Mouse (Mus musculus): ENCODE measurements at regions not wholly inside any gene's neighbourhood (a gene's known extent, or its start where the extent isn't known, plus 50 kb on each side); places are given as distances from the start of the nearest gene placed in this dataset.
A peak's percentile ranks its signal among the peaks of the same experiment; 100 is the strongest.

DNA sequence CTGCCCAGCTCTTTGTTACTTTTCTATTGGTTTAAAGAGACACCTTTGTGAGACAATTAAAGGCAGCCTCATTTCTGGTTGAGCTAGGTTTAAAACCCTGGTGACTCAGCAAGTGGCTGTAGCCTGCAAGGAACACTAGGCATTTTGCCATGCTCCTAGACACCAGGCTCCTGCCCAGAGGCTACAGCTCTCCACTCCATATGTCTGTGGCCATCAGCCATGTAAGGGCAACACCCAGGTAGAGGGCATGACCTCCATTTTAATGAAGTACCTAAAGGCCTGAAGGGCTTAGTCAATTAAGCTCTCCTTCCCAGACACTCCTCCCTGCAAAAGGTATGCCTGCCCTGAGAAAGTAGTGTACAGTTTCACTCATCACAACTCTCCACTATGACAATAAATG is 130.9 kb downstream of the Bod1 start:
- Histone ChIP-seq H3K4me2 (ENCODE audit: low read depth) (no peak overlapping the region), H3K27me3 (ENCODE audit: control insufficient read depth, insufficient read depth, insufficient read length) (no peaks in the 10 kb centered on the region), H3K36me3 (ENCODE audit: control insufficient read depth, insufficient read depth) (no peaks in the 10 kb centered on the region), H3ac (ENCODE audit: control insufficient read depth, insufficient read length) (no peak overlapping the region), H3K79me2 (ENCODE audit: control insufficient read depth, insufficient read depth) (no peaks in the 10 kb centered on the region), H3K4me3 (no peak overlapping the region)
- TF ChIP-seq SRF (IDR thresholded peaks at IDR 0.05; ENCODE audit: control insufficient read depth, insufficient read length, low read depth) (no peak), POLR2A (IDR thresholded peaks at IDR 0.05; ENCODE audit: insufficient read length, low read depth) (no peak), USF1 (IDR thresholded peaks at IDR 0.05; ENCODE audit: low read depth) (no peak), MYOD1 (IDR thresholded peaks at IDR 0.05; ENCODE audit: control insufficient read depth in 1 of 3, insufficient read length in 2 of 3, low read depth in 2 of 3) (no peak), E2F4 (IDR thresholded peaks at IDR 0.05; ENCODE audit: insufficient read depth) (no peak), POLR2AphosphoS2 (IDR thresholded peaks at IDR 0.05; ENCODE audit: insufficient read length, low read depth) (no peak), MAX (IDR thresholded peaks at IDR 0.05; ENCODE audit: low read depth) (no peak), REST (IDR thresholded peaks at IDR 0.05; ENCODE audit: insufficient read depth, insufficient read length) (no peak), TCF3 (IDR thresholded peaks at IDR 0.05; ENCODE audit: insufficient read length, low read depth) (no peak), MYOG (IDR thresholded peaks at IDR 0.05; ENCODE audit: control insufficient read depth in 1 of 3, insufficient read depth in 1 of 3, insufficient read length in 2 of 3, low read depth in 2 of 3) (no peak), TCF12 (IDR thresholded peaks at IDR 0.05; ENCODE audit: insufficient read depth, poor library complexity, severe bottlenecking) (no peak)

DNA sequence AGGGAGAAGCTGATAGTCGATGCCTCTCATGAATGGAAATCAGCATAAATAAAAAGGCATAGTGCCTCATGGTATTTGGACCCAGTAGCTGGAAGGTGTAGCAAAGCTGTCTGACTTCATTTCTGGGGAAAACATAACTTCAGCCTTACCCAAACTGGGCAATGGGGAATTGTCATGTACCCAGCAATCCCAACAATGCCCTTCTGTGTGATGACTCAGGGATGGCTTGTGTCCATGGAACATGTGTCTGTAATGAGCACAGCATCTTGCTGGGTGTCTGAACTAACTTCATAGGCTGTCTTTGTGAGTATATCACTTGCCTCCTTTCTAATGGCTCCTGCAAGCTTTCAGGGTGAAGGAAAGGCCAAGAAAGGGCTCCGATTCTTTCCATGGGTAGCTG is 140.3 kb downstream of the Bod1 start:
- Histone ChIP-seq H3K4me3 (no peak overlapping the region), H3K36me3 (ENCODE audit: control insufficient read depth, insufficient read depth) (no peaks in the 10 kb centered on the region), H3ac (ENCODE audit: control insufficient read depth, insufficient read length) (no peak overlapping the region), H3K27me3 (ENCODE audit: control insufficient read depth, insufficient read depth, insufficient read length) (no peaks in the 10 kb centered on the region), H3K79me2 (ENCODE audit: control insufficient read depth, insufficient read depth) (no peaks in the 10 kb centered on the region), H3K4me2 (ENCODE audit: low read depth) (no peak overlapping the region)
- peak in 1 of 3 experiments; percentile 30 for TF ChIP-seq MYOD1 (IDR thresholded peaks at IDR 0.05; ENCODE audit: control insufficient read depth in 1 of 3, insufficient read length in 2 of 3, low read depth in 2 of 3)
- TF ChIP-seq MYOG (IDR thresholded peaks at IDR 0.05; ENCODE audit: control insufficient read depth in 1 of 3, insufficient read depth in 1 of 3, insufficient read length in 2 of 3, low read depth in 2 of 3) = peak in 1 of 3 experiments; percentile 48
- TF ChIP-seq MAX (IDR thresholded peaks at IDR 0.05; ENCODE audit: low read depth) = no peak
- TF ChIP-seq TCF3 (IDR thresholded peaks at IDR 0.05; ENCODE audit: insufficient read length, low read depth) = peak; percentile 16

DNA sequence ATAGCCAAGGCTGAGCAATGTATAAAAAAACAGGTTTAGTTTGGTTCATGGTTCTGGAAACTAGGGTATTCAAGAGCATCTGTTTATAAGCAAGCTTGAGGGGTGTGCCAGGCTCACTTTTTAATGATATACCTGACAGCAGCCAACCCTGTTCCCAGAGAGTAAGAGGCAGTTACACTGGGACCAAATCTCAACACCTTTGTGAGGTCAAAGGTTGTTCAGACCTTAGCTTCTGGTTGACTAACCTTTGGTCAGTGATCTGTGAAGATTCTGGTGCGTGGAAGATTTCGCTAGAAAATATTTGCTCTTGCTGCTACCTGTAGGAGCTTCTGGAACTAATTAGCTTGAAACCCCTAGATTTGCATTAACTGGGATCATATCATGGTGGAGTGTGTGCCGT is 140.8 kb downstream of the Bod1 start:
- TF ChIP-seq MYOD1 (IDR thresholded peaks at IDR 0.05; ENCODE audit: control insufficient read depth in 1 of 3, insufficient read length in 2 of 3, low read depth in 2 of 3) (no peak), POLR2A (IDR thresholded peaks at IDR 0.05; ENCODE audit: insufficient read length, low read depth) (no peak), TCF12 (IDR thresholded peaks at IDR 0.05; ENCODE audit: insufficient read depth, poor library complexity, severe bottlenecking) (no peak), CEBPB (IDR thresholded peaks at IDR 0.05; ENCODE audit: insufficient read depth, poor library complexity, severe bottlenecking) (no peak), E2F4 (IDR thresholded peaks at IDR 0.05; ENCODE audit: insufficient read depth) (no peak), USF1 (IDR thresholded peaks at IDR 0.05; ENCODE audit: low read depth) (no peak), REST (IDR thresholded peaks at IDR 0.05; ENCODE audit: insufficient read depth, insufficient read length) (no peak), SRF (IDR thresholded peaks at IDR 0.05; ENCODE audit: control insufficient read depth, insufficient read length, low read depth) (no peak), MYOG (IDR thresholded peaks at IDR 0.05; ENCODE audit: control insufficient read depth in 1 of 3, insufficient read depth in 1 of 3, insufficient read length in 2 of 3, low read depth in 2 of 3) (no peak), MAX (IDR thresholded peaks at IDR 0.05; ENCODE audit: low read depth) (no peak)
- Histone ChIP-seq H3K79me2 (ENCODE audit: control insufficient read depth, insufficient read depth) (no peaks in the 10 kb centered on the region), H3K4me3 (no peak overlapping the region), H3K4me2 (ENCODE audit: low read depth) (no peak overlapping the region), H3ac (ENCODE audit: control insufficient read depth, insufficient read length) (no peak overlapping the region), H3K36me3 (ENCODE audit: control insufficient read depth, insufficient read depth) (no peaks in the 10 kb centered on the region), H3K27me3 (ENCODE audit: control insufficient read depth, insufficient read depth, insufficient read length) (no peaks in the 10 kb centered on the region)

DNA sequence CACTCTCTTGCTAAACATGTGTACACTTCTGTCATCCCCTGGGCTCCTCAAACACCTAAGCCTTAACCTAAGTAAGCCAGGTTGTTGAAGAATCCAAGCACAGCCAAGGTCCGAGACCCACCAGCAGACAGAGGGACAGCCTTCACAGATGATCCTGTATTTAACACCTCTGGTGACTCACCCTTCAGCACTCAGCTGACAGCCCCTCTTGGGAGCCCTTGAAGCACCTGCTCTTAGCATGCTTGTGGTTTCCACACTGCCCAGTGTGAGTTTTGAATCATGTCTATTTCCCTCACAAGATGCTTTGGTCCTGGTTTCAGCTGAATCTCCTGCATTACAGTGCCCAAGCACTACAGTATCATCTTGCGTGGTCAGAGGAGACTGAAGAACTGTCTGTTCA is 142.0 kb downstream of the Bod1 start:
- H3K79me2 ChIP-seq (ENCODE audit: control insufficient read depth, insufficient read depth) = no peaks in the 10 kb centered on the region
- H3K36me3 ChIP-seq (ENCODE audit: control insufficient read depth, insufficient read depth) = no peaks in the 10 kb centered on the region
- H3K27me3 ChIP-seq (ENCODE audit: control insufficient read depth, insufficient read depth, insufficient read length) = no peaks in the 10 kb centered on the region
- no peak overlapping the region for H3ac ChIP-seq (ENCODE audit: control insufficient read depth, insufficient read length)
- H3K4me3 ChIP-seq = no peak overlapping the region
- no peak overlapping the region for H3K4me2 ChIP-seq (ENCODE audit: low read depth)
- TF ChIP-seq MAX (IDR thresholded peaks at IDR 0.05; ENCODE audit: low read depth) (no peak), MYOD1 (IDR thresholded peaks at IDR 0.05; ENCODE audit: control insufficient read depth in 1 of 3, insufficient read length in 2 of 3, low read depth in 2 of 3) (peak; percentile 60 to 89 (median 83)), CEBPB (IDR thresholded peaks at IDR 0.05; ENCODE audit: insufficient read depth, poor library complexity, severe bottlenecking) (no peak), POLR2AphosphoS2 (IDR thresholded peaks at IDR 0.05; ENCODE audit: insufficient read length, low read depth) (no peak), TCF12 (IDR thresholded peaks at IDR 0.05; ENCODE audit: insufficient read depth, poor library complexity, severe bottlenecking) (peak; percentile 77), E2F4 (IDR thresholded peaks at IDR 0.05; ENCODE audit: insufficient read depth) (no peak), TCF3 (IDR thresholded peaks at IDR 0.05; ENCODE audit: insufficient read length, low read depth) (peak; percentile 15), REST (IDR thresholded peaks at IDR 0.05; ENCODE audit: insufficient read depth, insufficient read length) (no peak), POLR2A (IDR thresholded peaks at IDR 0.05; ENCODE audit: insufficient read length, low read depth) (no peak), USF1 (IDR thresholded peaks at IDR 0.05; ENCODE audit: low read depth) (no peak), SRF (IDR thresholded peaks at IDR 0.05; ENCODE audit: control insufficient read depth, insufficient read length, low read depth) (no peak), MYOG (IDR thresholded peaks at IDR 0.05; ENCODE audit: control insufficient read depth in 1 of 3, insufficient read depth in 1 of 3, insufficient read length in 2 of 3, low read depth in 2 of 3) (peak; percentile 24 to 93 (median 92))

DNA sequence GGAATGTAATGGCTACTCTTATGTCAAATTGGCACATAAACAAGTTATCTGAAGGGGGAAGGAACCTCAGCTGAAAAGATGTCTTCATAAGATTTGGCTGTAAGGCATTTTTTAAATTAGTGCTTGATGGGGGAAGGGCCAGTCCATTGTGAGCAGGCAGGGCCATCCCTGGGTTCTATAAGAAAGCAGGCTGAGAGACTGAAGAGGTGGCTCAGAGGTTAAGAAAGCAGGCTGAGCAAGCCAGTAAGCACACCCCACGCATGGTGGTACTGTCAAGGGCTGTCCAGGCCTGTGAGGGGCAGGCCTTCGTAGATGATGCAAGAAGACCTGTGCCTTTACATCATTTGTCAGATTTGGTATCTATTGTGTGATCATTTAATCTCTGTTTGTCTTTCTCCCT is 147.0 kb downstream of the Bod1 start:
- Histone ChIP-seq H3K4me2 (ENCODE audit: low read depth) (no peak overlapping the region), H3K79me2 (ENCODE audit: control insufficient read depth, insufficient read depth) (no peaks in the 10 kb centered on the region), H3K4me3 (no peak overlapping the region), H3K36me3 (ENCODE audit: control insufficient read depth, insufficient read depth) (no peaks in the 10 kb centered on the region), H3ac (ENCODE audit: control insufficient read depth, insufficient read length) (no peak overlapping the region), H3K27me3 (ENCODE audit: control insufficient read depth, insufficient read depth, insufficient read length) (no peaks in the 10 kb centered on the region)
- TF ChIP-seq MAX (IDR thresholded peaks at IDR 0.05; ENCODE audit: low read depth) (no peak), SRF (IDR thresholded peaks at IDR 0.05; ENCODE audit: control insufficient read depth, insufficient read length, low read depth) (no peak), MYOG (IDR thresholded peaks at IDR 0.05; ENCODE audit: control insufficient read depth in 1 of 3, insufficient read depth in 1 of 3, insufficient read length in 2 of 3, low read depth in 2 of 3) (no peak), TCF3 (IDR thresholded peaks at IDR 0.05; ENCODE audit: insufficient read length, low read depth) (no peak), CEBPB (IDR thresholded peaks at IDR 0.05; ENCODE audit: insufficient read depth, poor library complexity, severe bottlenecking) (peak; percentile 34; the same call in 1 of the 2 replicates), MYOD1 (IDR thresholded peaks at IDR 0.05; ENCODE audit: control insufficient read depth in 1 of 3, insufficient read length in 2 of 3, low read depth in 2 of 3) (no peak), REST (IDR thresholded peaks at IDR 0.05; ENCODE audit: insufficient read depth, insufficient read length) (no peak), POLR2A (IDR thresholded peaks at IDR 0.05; ENCODE audit: insufficient read length, low read depth) (no peak)
